Mouse (Mus musculus) neural tube, embryonic 14.5 days (tissue): ENCODE measurements at regions not wholly inside any gene's neighbourhood (a gene's known extent, or its start where the extent isn't known, plus 50 kb on each side); places are given as distances from the start of the nearest gene placed in this dataset.

Source experiments
- ATAC-seq: fragments of 200-750 bp; cut with Nextera tagmentation; 2 replicates; pipeline ENCODE4 v1.8.0; 2017; ENCODE audit warnings: low read depth, mild to moderate bottlenecking, moderate TSS enrichment, moderate library complexity
- H3K27ac ChIP-seq: fragments of 300-500 bp; sonication (generic); 2 replicates; pipeline ENCODE4 v1.5.1; 2014; ENCODE audit warnings: low read depth, mild to moderate bottlenecking, control low read depth, low read length, moderate library complexity, mixed read lengths
- H3K27me3 ChIP-seq: fragments of 300-500 bp; sonication (generic); 2 replicates; pipeline ENCODE4 v1.6.1; 2014; ENCODE audit warnings: low read length; ENCODE audit not compliant: control insufficient read depth, insufficient read depth
- H3K36me3 ChIP-seq: fragments of 300-500 bp; sonication (generic); 2 replicates; pipeline ENCODE4 v1.6.1; 2014; ENCODE audit warnings: low read length, mixed read lengths; ENCODE audit not compliant: control insufficient read depth, insufficient read depth
- H3K4me1 ChIP-seq: fragments of 300-500 bp; sonication (generic); 2 replicates; pipeline ENCODE4 v1.6.1; 2014; ENCODE audit warnings: low read length; ENCODE audit not compliant: control insufficient read depth, insufficient read depth
- H3K4me2 ChIP-seq: fragments of 300-500 bp; sonication (generic); 2 replicates; pipeline ENCODE4 v1.6.1; 2014; ENCODE audit warnings: mild to moderate bottlenecking, low read depth, low read length, control low read depth
- H3K4me3 ChIP-seq: fragments of 300-500 bp; sonication (generic); 2 replicates; pipeline ENCODE4 v1.5.1; 2014; ENCODE audit warnings: low read depth, low read length, control low read depth, mixed read lengths
- H3K9ac ChIP-seq: fragments of 300-500 bp; sonication (generic); replicated peaks from 2 replicates; pipeline ENCODE4 v1.6.1; 2014; ENCODE audit warnings: low read depth, mild to moderate bottlenecking, control low read depth, low read length, mixed read lengths
- H3K9me3 ChIP-seq: fragments of 300-500 bp; sonication (generic); 2 replicates; pipeline ENCODE4 v1.6.1; 2016; ENCODE audit warnings: low read length; ENCODE audit not compliant: control insufficient read depth
- WGBS: fragments of 180-500 bp; shearing (Covaris S2); extraction: QIAGEN DNeasy Blood & Tissue Kit; methylation state at CpG from one replicate; pipeline ENCODE4 v1.1.7; 2014; 5-methylcytosine and 5-hydroxymethylcytosine counted together

DNA sequence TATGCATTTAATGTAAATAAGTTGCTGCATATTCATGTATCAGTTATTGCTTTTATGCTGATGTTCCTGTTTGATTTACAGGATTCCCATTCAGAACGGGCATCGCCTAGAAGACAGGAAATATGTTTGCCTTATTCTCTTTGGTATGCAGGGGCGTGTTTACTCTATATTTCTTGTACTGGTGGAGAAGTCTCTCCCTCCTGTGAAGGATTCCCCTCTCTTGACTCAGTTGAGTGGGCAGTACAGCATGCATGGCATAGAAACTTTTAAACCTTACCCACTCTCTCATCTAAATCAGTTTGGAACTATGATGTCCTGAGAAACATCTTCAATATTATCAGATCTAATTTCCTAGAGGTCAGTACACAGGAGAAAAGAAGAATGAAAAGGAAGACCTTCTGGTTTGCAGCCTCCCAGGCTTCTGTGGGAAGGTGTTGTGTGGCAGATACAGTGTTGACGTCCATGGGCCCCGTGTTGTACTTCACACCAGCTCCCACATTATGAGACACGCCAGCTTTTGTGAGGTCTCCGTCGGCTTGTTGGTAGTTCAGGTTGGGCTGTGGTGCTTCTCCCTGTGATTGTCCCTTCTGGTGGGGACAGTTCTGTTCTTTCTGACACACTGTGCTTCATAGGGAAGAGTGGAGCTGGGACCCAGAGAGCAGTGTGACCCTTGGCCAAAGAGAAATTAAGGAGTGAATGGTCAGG is 58.4 kb upstream of the Ptprm start:
- no peaks in the 10 kb centered on the region for H3K4me1 ChIP-seq
- no peak overlapping the region for H3K27ac ChIP-seq
- WGBS = 88% methylated on average over 8 of the region's 8 CpGs
- no peak for ATAC-seq
- no peak overlapping the region for H3K4me3 ChIP-seq
- H3K9me3 ChIP-seq = no peaks in the 10 kb centered on the region
- no peaks in the 10 kb centered on the region for H3K36me3 ChIP-seq
- no peak overlapping the region for H3K4me2 ChIP-seq
- H3K27me3 ChIP-seq = no peaks in the 10 kb centered on the region
- no peak overlapping the region for H3K9ac ChIP-seq

DNA sequence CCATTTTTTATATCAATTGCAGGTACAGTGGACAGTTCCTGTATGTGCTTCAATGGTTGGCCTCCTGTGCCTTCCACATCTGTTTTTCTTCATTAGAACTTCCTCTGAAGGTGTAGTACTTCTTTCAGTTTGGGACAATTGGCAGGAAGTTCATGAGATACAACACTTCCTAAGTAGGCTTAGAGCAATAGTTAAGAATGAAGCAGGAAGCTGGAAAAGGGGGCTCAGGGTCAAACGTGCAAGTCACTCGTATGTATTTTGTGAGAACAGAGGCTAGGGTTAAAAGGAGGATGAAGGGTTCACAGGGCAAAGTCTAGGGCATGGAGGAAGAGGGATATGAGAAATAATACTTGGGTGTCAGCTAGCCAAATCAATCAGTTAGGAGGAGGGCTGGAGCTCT is 55.7 kb upstream of the Ptprm start:
- H3K27ac ChIP-seq = no peak overlapping the region
- 79% methylated on average over 2 of the region's 2 CpGs for WGBS

DNA sequence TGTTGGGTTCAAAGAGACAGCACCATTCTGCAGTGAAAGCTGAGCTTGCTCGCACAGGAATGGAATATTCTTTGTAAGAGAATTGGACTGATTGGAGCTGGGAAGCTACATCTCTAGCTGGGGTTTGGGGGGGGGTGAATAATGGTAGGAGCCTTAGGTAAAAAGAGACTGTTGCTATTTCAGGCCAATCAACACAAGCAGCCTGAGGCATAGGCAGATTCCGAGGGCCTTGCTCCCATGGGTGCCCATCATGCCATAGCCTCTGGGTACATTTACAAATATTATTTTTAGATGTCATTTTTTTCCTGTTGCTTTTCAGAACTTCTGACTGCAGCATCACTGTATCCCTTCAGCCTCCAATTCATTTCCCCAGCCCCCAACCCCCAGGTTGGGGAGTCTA is 51.7 kb upstream of the Ptprm start:
- no peak overlapping the region for H3K9ac ChIP-seq
- H3K27ac ChIP-seq = no peak overlapping the region
- no peaks in the 10 kb centered on the region for H3K27me3 ChIP-seq
- H3K4me1 ChIP-seq = no peaks in the 10 kb centered on the region
- 84% methylated on average over 2 of the region's 2 CpGs for WGBS
- no peaks in the 10 kb centered on the region for H3K9me3 ChIP-seq
- no peak for ATAC-seq
- H3K4me3 ChIP-seq = no peak overlapping the region
- no peak overlapping the region for H3K4me2 ChIP-seq
- no peaks in the 10 kb centered on the region for H3K36me3 ChIP-seq

More for the DNA sequence above, 55.7 kb upstream of the Ptprm start:
- Histone ChIP-seq H3K9ac (no peak overlapping the region), H3K27me3 (no peaks in the 10 kb centered on the region), H3K4me3 (no peak overlapping the region), H3K4me1 (no peaks in the 10 kb centered on the region), H3K9me3 (no peaks in the 10 kb centered on the region), H3K36me3 (no peaks in the 10 kb centered on the region), H3K4me2 (no peak overlapping the region)
- no peak for ATAC-seq
